In the genomic region with DNA sequence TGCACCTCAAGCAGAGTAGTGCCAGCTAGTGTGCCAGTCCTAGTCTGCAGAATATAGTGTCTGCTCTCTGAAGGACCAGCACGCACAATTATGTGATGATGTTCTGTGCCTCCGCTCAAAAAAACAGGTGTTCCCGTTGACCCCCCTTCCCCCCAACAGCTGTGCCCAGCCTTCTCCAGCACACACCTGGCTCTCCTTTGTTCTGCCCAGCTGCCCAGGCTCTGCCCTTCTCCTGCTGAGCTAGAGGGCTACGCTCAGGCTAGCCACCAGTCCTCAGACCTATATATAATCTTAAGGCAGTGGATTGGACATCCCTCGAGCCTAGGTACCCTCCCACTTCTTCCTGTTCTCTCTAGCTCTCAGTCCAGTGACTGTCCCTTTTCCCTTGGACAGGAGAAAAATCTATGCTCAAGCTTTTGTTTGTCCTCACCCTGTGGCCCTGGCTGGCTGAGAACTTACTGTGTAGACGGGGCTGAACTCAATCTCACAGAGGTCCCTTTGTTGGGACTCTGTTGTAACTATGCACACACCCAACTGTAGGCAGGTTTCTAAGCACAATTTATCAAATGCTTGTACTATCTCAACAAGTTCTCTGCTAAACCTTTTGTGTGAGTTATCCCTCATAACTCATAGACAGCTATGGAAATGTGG, we compare ENCODE assay signal across 17 mouse cellular contexts. TPM values are rescaled to one million over a fixed set of nuclear protein-coding genes. Genes with fewer than 3 reads are reported as not detected.
DNase-seq lines count a peak whose midpoint lies in the region; ATAC-seq lines count a peak whose summit lies in the region.
"Had no signal": no experiment of that assay in that cellular context is flagged by ENCODE, and none has a peak within 500 bp of the region (broad histone marks: within the 10 kb centered on the region; RNA-seq: fewer than 3 reads in every experiment).

No protein-coding gene starts in this region.

- 57% methylated on average over 6 of the region's 6 CpGs for WGBS in liver, embryonic 13.5 days (ENCODE audit: insufficient replicate concordance)
- WGBS in liver, embryonic 11.5 days = 74% methylated on average over 6 of the region's 6 CpGs
- WGBS in embryonic facial prominence, embryonic 10.5 days = 73% methylated on average over 6 of the region's 6 CpGs
- WGBS in embryonic facial prominence, embryonic 13.5 days = 62% methylated on average over 6 of the region's 6 CpGs
- WGBS in stomach, embryonic 14.5 days = 59% methylated on average over 6 of the region's 6 CpGs

- no peak overlapping the region for H3K9ac ChIP-seq in liver, embryonic 13.5 days
- no peak overlapping the region for H3K9ac ChIP-seq in liver, embryonic 11.5 days (ENCODE audit: low read depth, low read length)
- 0 out of 2 replicates have a peak overlapping the region, but pooled peaks have one; percentile 32 for H3K9ac ChIP-seq in embryonic facial prominence, embryonic 13.5 days
- no peak overlapping the region for H3K9ac ChIP-seq in stomach, embryonic 14.5 days (replicated peaks; ENCODE audit: low read depth, low read length)
- H3K9ac ChIP-seq: embryonic facial prominence, embryonic 15.5 days; hindbrain, embryonic 14.5 days; lung, embryonic 15.5 days had no signal

- DNase-seq in liver, embryonic 13.5 days = no peak
- DNase-seq in liver, embryonic 11.5 days (ENCODE audit: low spot score) = no peak
- no peak for DNase-seq in embryonic facial prominence, embryonic 10.5 days (ENCODE audit: low spot score)
- DNase-seq in ovary, postnatal 36 days (ENCODE audit: low spot score) = no peak
- no peak for DNase-seq in embryo, embryonic 10.5 days (ENCODE audit: low spot score)
- DNase-seq: cerebellum, adult 8-10 months; heart, postnatal 36 days; kidney, adult 9 months; kidney, postnatal 25 days; layer of hippocampus, adult 9-11 months; right cerebral cortex, postnatal 25 days had no signal

- no peaks in the 10 kb centered on the region for H3K27me3 ChIP-seq in liver, embryonic 13.5 days
- no peaks in the 10 kb centered on the region for H3K27me3 ChIP-seq in liver, embryonic 11.5 days (replicated peaks; ENCODE audit: control insufficient read depth, insufficient read depth, low read length)
- no peaks in the 10 kb centered on the region for H3K27me3 ChIP-seq in embryonic facial prominence, embryonic 10.5 days (replicated peaks; ENCODE audit: low read depth, poor library complexity, severe bottlenecking)
- H3K27me3 ChIP-seq in embryonic facial prominence, embryonic 13.5 days = no peaks in the 10 kb centered on the region
- no peaks in the 10 kb centered on the region for H3K27me3 ChIP-seq in stomach, embryonic 14.5 days (ENCODE audit: control insufficient read depth, insufficient read depth, low read length)
- H3K27me3 ChIP-seq: embryonic facial prominence, embryonic 15.5 days; lung, embryonic 15.5 days had no signal

- H3K36me3 ChIP-seq in liver, embryonic 13.5 days = peaks cover 8% of the 10 kb centered on the region
- peaks cover 2% of the 10 kb centered on the region; the same call in 1 of the 2 replicates for H3K36me3 ChIP-seq in liver, embryonic 11.5 days (ENCODE audit: control insufficient read depth, insufficient read depth, low read length)
- H3K36me3 ChIP-seq in embryonic facial prominence, embryonic 10.5 days (replicated peaks) = peaks cover 30% of the 10 kb centered on the region
- peaks cover 9% of the 10 kb centered on the region for H3K36me3 ChIP-seq in embryonic facial prominence, embryonic 13.5 days
- no peaks in the 10 kb centered on the region; the same call in 1 of the 2 replicates for H3K36me3 ChIP-seq in stomach, embryonic 14.5 days (ENCODE audit: control insufficient read depth, insufficient read depth, low read length)
- H3K36me3 ChIP-seq: embryonic facial prominence, embryonic 15.5 days had no signal

- H3K4me3 ChIP-seq in liver, embryonic 13.5 days (replicated peaks) = no peak overlapping the region
- H3K4me3 ChIP-seq in liver, embryonic 11.5 days (ENCODE audit: low read depth, low read length) = no peak overlapping the region
- H3K4me3 ChIP-seq in embryonic facial prominence, embryonic 10.5 days = no peak overlapping the region
- H3K4me3 ChIP-seq in embryonic facial prominence, embryonic 13.5 days = no peak overlapping the region
- H3K4me3 ChIP-seq in stomach, embryonic 14.5 days (ENCODE audit: low read depth, low read length) = no peak overlapping the region
- H3K4me3 ChIP-seq: embryonic facial prominence, embryonic 15.5 days; lung, embryonic 15.5 days had no signal

- H3K4me2 ChIP-seq in liver, embryonic 13.5 days = no peak overlapping the region
- H3K4me2 ChIP-seq in liver, embryonic 11.5 days = no peak overlapping the region
- no peak overlapping the region for H3K4me2 ChIP-seq in embryonic facial prominence, embryonic 13.5 days
- no peak overlapping the region for H3K4me2 ChIP-seq in stomach, embryonic 14.5 days (replicated peaks; ENCODE audit: low read depth, low read length)
- H3K4me2 ChIP-seq: embryonic facial prominence, embryonic 15.5 days; hindbrain, embryonic 14.5 days; lung, embryonic 15.5 days had no signal

- peak overlapping the region; percentile 43; the same call in 1 of the 2 replicates for H3K27ac ChIP-seq in liver, embryonic 13.5 days
- H3K27ac ChIP-seq in liver, embryonic 11.5 days (ENCODE audit: low read depth, low read length) = no peak overlapping the region
- 0 out of 2 replicates have a peak overlapping the region, but pooled peaks have one; percentile 27 for H3K27ac ChIP-seq in embryonic facial prominence, embryonic 10.5 days (replicated peaks)
- H3K27ac ChIP-seq in embryonic facial prominence, embryonic 13.5 days = no peak overlapping the region
- peak overlapping the region; percentile 27; the same call in 1 of the 2 replicates for H3K27ac ChIP-seq in stomach, embryonic 14.5 days (ENCODE audit: low read length)
- H3K27ac ChIP-seq: embryonic facial prominence, embryonic 15.5 days; lung, embryonic 15.5 days had no signal

- peaks cover 39% of the 10 kb centered on the region for H3K4me1 ChIP-seq in liver, embryonic 13.5 days (replicated peaks)
- H3K4me1 ChIP-seq in liver, embryonic 11.5 days (replicated peaks; ENCODE audit: control insufficient read depth, insufficient read depth, low read length) = peaks cover 17% of the 10 kb centered on the region
- H3K4me1 ChIP-seq in embryonic facial prominence, embryonic 10.5 days = peaks cover 20% of the 10 kb centered on the region
- H3K4me1 ChIP-seq in embryonic facial prominence, embryonic 13.5 days = peaks cover 13% of the 10 kb centered on the region
- H3K4me1 ChIP-seq in stomach, embryonic 14.5 days (ENCODE audit: control insufficient read depth, insufficient read depth, low read length) = peaks cover 14% of the 10 kb centered on the region

- no peak for ATAC-seq in liver, embryonic 13.5 days (ENCODE audit: low read depth)
- no peak for ATAC-seq in liver, embryonic 11.5 days (replicated peaks; ENCODE audit: low FRiP score)
- ATAC-seq in embryonic facial prominence, embryonic 13.5 days (ENCODE audit: insufficient number of reproducible peaks, insufficient read depth, low FRiP score, low TSS enrichment, low read depth) = no peak
- peak; percentile 56 for ATAC-seq in stomach, embryonic 14.5 days (ENCODE audit: insufficient number of reproducible peaks, insufficient read depth, low FRiP score, low read depth)
- ATAC-seq: forebrain, embryonic 16.5 days had no signal

- no peaks in the 10 kb centered on the region for H3K9me3 ChIP-seq in liver, embryonic 13.5 days (replicated peaks)
- no peaks in the 10 kb centered on the region for H3K9me3 ChIP-seq in liver, embryonic 11.5 days (ENCODE audit: control insufficient read depth, low read length)
- peaks cover 2% of the 10 kb centered on the region; the same call in 1 of the 2 replicates for H3K9me3 ChIP-seq in embryonic facial prominence, embryonic 10.5 days
- H3K9me3 ChIP-seq in embryonic facial prominence, embryonic 13.5 days = no peaks in the 10 kb centered on the region
- no peaks in the 10 kb centered on the region for H3K9me3 ChIP-seq in stomach, embryonic 14.5 days (ENCODE audit: control insufficient read depth, low read depth, low read length)
- H3K9me3 ChIP-seq: embryonic facial prominence, embryonic 15.5 days; lung, embryonic 15.5 days had no signal

RNA-seq across cellular contexts. Expression of a gene that starts 12.2 kb away (rescaled TPM):
- 13.9 and 15.9 TPM in 2 replicates for polyA plus RNA-seq in liver, embryonic 13.5 days (2015; fragmentation: Nextera tagmentation; extraction: Ambion mirVana)
- 24.4 and 26.7 TPM in 2 replicates for polyA plus RNA-seq in liver, embryonic 11.5 days (2014; fragmentation: Nextera tagmentation; extraction: Ambion mirVana)
- 43.8 and 44.5 TPM in 2 replicates for polyA plus RNA-seq in embryonic facial prominence, embryonic 10.5 days (2016; fragmentation: Nextera tagmentation; extraction: Ambion mirVana)
- polyA plus RNA-seq in embryonic facial prominence, embryonic 13.5 days (2015; fragmentation: Nextera tagmentation; extraction: Ambion mirVana) = 34.9 and 36.6 TPM in 2 replicates
- 20.0 and 23.6 TPM in 2 replicates for polyA plus RNA-seq in stomach, embryonic 14.5 days (2014; fragmentation: Nextera tagmentation; extraction: Ambion mirVana)

RNA-seq across cellular contexts. Expression of a gene that starts 19.6 kb away (rescaled TPM):
- 31.1 and 31.3 TPM in 2 replicates for polyA plus RNA-seq in liver, embryonic 13.5 days (2015; fragmentation: Nextera tagmentation; extraction: Ambion mirVana)
- 46.6 and 53.3 TPM in 2 replicates for polyA plus RNA-seq in liver, embryonic 11.5 days (2014; fragmentation: Nextera tagmentation; extraction: Ambion mirVana)
- polyA plus RNA-seq in embryonic facial prominence, embryonic 10.5 days (2016; fragmentation: Nextera tagmentation; extraction: Ambion mirVana) = 44.9 and 48.5 TPM in 2 replicates
- 46.7 and 50.3 TPM in 2 replicates for polyA plus RNA-seq in embryonic facial prominence, embryonic 13.5 days (2015; fragmentation: Nextera tagmentation; extraction: Ambion mirVana)
- polyA plus RNA-seq in stomach, embryonic 14.5 days (2014; fragmentation: Nextera tagmentation; extraction: Ambion mirVana) = 57.5 and 58.4 TPM in 2 replicates

RNA-seq across cellular contexts. Expression of a gene that starts 31.5 kb away (rescaled TPM):
- polyA plus RNA-seq in liver, embryonic 13.5 days (2015; fragmentation: Nextera tagmentation; extraction: Ambion mirVana) = 11.8 and 13.3 TPM in 2 replicates
- polyA plus RNA-seq in liver, embryonic 11.5 days (2014; fragmentation: Nextera tagmentation; extraction: Ambion mirVana) = 25.3 and 28.1 TPM in 2 replicates
- polyA plus RNA-seq in embryonic facial prominence, embryonic 10.5 days (2016; fragmentation: Nextera tagmentation; extraction: Ambion mirVana) = 37.1 and 38.9 TPM in 2 replicates
- polyA plus RNA-seq in embryonic facial prominence, embryonic 13.5 days (2015; fragmentation: Nextera tagmentation; extraction: Ambion mirVana) = 70.2 and 78.2 TPM in 2 replicates
- 70.2 and 76.5 TPM in 2 replicates for polyA plus RNA-seq in stomach, embryonic 14.5 days (2014; fragmentation: Nextera tagmentation; extraction: Ambion mirVana)

RNA-seq across cellular contexts. Expression of a gene that starts 47.3 kb away (rescaled TPM):
- 0.82 and 1.3 TPM in 2 replicates for polyA plus RNA-seq in liver, embryonic 13.5 days (2015; fragmentation: Nextera tagmentation; extraction: Ambion mirVana)
- 2.3 TPM in 2 replicates for polyA plus RNA-seq in liver, embryonic 11.5 days (2014; fragmentation: Nextera tagmentation; extraction: Ambion mirVana)
- 2.0 and 3.1 TPM in 2 replicates for polyA plus RNA-seq in embryonic facial prominence, embryonic 10.5 days (2016; fragmentation: Nextera tagmentation; extraction: Ambion mirVana)
- 8.6 and 10.3 TPM in 2 replicates for polyA plus RNA-seq in embryonic facial prominence, embryonic 13.5 days (2015; fragmentation: Nextera tagmentation; extraction: Ambion mirVana)
- polyA plus RNA-seq in stomach, embryonic 14.5 days (2014; fragmentation: Nextera tagmentation; extraction: Ambion mirVana) = 7.4 and 8.7 TPM in 2 replicates

RNA-seq across cellular contexts. Expression of a gene that starts 57.6 kb away (rescaled TPM):
- polyA plus RNA-seq in liver, embryonic 13.5 days (2015; fragmentation: Nextera tagmentation; extraction: Ambion mirVana) = 1.4 and 1.5 TPM in 2 replicates
- 6.6 TPM in 2 replicates for polyA plus RNA-seq in liver, embryonic 11.5 days (2014; fragmentation: Nextera tagmentation; extraction: Ambion mirVana)
- polyA plus RNA-seq in embryonic facial prominence, embryonic 10.5 days (2016; fragmentation: Nextera tagmentation; extraction: Ambion mirVana) = 21.9 and 24.2 TPM in 2 replicates
- polyA plus RNA-seq in embryonic facial prominence, embryonic 13.5 days (2015; fragmentation: Nextera tagmentation; extraction: Ambion mirVana) = 19.2 and 22.2 TPM in 2 replicates
- 13.3 and 16.0 TPM in 2 replicates for polyA plus RNA-seq in stomach, embryonic 14.5 days (2014; fragmentation: Nextera tagmentation; extraction: Ambion mirVana)

Comparison
In these comparisons a context has a peak if more than half of its experiments do, and no peak if none do; other contexts are left out.
1. H3K27ac ChIP-seq: peak in liver, embryonic 13.5 days (single experiment), embryonic facial prominence, embryonic 10.5 days (single experiment) and stomach, embryonic 14.5 days (single experiment); none in liver, embryonic 11.5 days (single experiment) and embryonic facial prominence, embryonic 13.5 days (single experiment).